Mouse (Mus musculus): Measurements from ENCODE around the gene Lztfl1. TPM values are rescaled to one million over a fixed set of nuclear protein-coding genes. Genes with fewer than 3 reads are reported as not detected.
"Not testable (repeated sequence)": the region's sequence is repeated elsewhere in the genome, so short reads cannot be mapped to it uniquely, and the experiment has no call there.

Lztfl1 gene
- total RNA-seq (2021), result 10 to 100 TPM; 62.4 to 69.3 TPM
- long read RNA-seq, experiment 1, full-length matches to known transcripts, result 19 of 30 reads
- long read RNA-seq, experiment 1, partial matches to known transcripts, result 5 of 30 reads
- long read RNA-seq, experiment 1, other reads (novel, unspliced or antisense), result 6 of 30 reads
- long read RNA-seq, experiment 2, full-length matches to known transcripts, result 24 of 46 reads
- long read RNA-seq, experiment 2, partial matches to known transcripts, result 10 of 46 reads
- long read RNA-seq, experiment 2, other reads (novel, unspliced or antisense), result 12 of 46 reads

GRCm38 (mm10) chr9:123717186-123718008, at the start of gene Lztfl1:
Lztfl1 (minus strand) TSS chr9:123717697.
- TF ChIP-seq CTCF (conservative IDR thresholded peaks at IDR 0.05), result no peak
- Histone ChIP-seq H3K4me3 (peak within 1 kb of the TSS; percentile 85), H3K27ac (peak within 1 kb of the TSS; percentile 90)
- DNase-seq (ENCODE audit: low spot score in 2 of 2), result peak; percentile 95 to 97

- DNase-seq (ENCODE audit: low spot score in 2 of 2), result no peak
- Histone ChIP-seq H3K27ac (no peak overlapping the region), H3K4me3 (no peak overlapping the region)
- no peak for TF ChIP-seq CTCF (conservative IDR thresholded peaks at IDR 0.05)
Observed at GRCm38 (mm10) chr9:123766996-123767395, 49.5 kb upstream of the Lztfl1 start.

GRCm38 (mm10) chr9:123763771-123764170, 46.3 kb upstream of the Lztfl1 start:
- H3K4me3 ChIP-seq, result no peak overlapping the region
- H3K27ac ChIP-seq, result no peak overlapping the region
- no peak for TF ChIP-seq CTCF (conservative IDR thresholded peaks at IDR 0.05)
- DNase-seq (ENCODE audit: low spot score in 2 of 2), result no peak

- H3K4me3 ChIP-seq, result no peak overlapping the region
- no peak for TF ChIP-seq CTCF (conservative IDR thresholded peaks at IDR 0.05)
- no peak for DNase-seq (ENCODE audit: low spot score in 2 of 2)
- H3K27ac ChIP-seq, result no peak overlapping the region
Observed at GRCm38 (mm10) chr9:123762886-123763285, 45.4 kb upstream of the Lztfl1 start.

GRCm38 (mm10) chr9:123760806-123761205, 43.3 kb upstream of the Lztfl1 start:
- DNase-seq (ENCODE audit: low spot score in 2 of 2), result no peak
- no peak overlapping the region for H3K4me3 ChIP-seq
- no peak for TF ChIP-seq CTCF (conservative IDR thresholded peaks at IDR 0.05)
- no peak overlapping the region for H3K27ac ChIP-seq

- TF ChIP-seq CTCF (conservative IDR thresholded peaks at IDR 0.05), result no peak
- no peak for DNase-seq (ENCODE audit: low spot score in 2 of 2)
- H3K4me3 ChIP-seq, result no peak overlapping the region
- no peak overlapping the region for H3K27ac ChIP-seq
Observed at GRCm38 (mm10) chr9:123758645-123759044, 41.1 kb upstream of the Lztfl1 start.

GRCm38 (mm10) chr9:123758156-123758555, 40.7 kb upstream of the Lztfl1 start:
- DNase-seq (ENCODE audit: low spot score in 2 of 2), result no peak
- TF ChIP-seq CTCF (conservative IDR thresholded peaks at IDR 0.05), result no peak
- Histone ChIP-seq H3K4me3 (no peak overlapping the region), H3K27ac (no peak overlapping the region)

GRCm38 (mm10) chr9:123757326-123757725, 39.8 kb upstream of the Lztfl1 start:
- H3K4me3 ChIP-seq, result no peak overlapping the region
- no peak for TF ChIP-seq CTCF (conservative IDR thresholded peaks at IDR 0.05)
- H3K27ac ChIP-seq, result no peak overlapping the region
- no peak for DNase-seq (ENCODE audit: low spot score in 2 of 2)

- no peak overlapping the region for H3K4me3 ChIP-seq
- TF ChIP-seq CTCF (conservative IDR thresholded peaks at IDR 0.05), result no peak
- no peak overlapping the region for H3K27ac ChIP-seq
- no peak for DNase-seq (ENCODE audit: low spot score in 2 of 2)
Observed at GRCm38 (mm10) chr9:123756752-123757151, 39.3 kb upstream of the Lztfl1 start.

- TF ChIP-seq CTCF (conservative IDR thresholded peaks at IDR 0.05), result no peak
- H3K4me3 ChIP-seq, result no peak overlapping the region
- DNase-seq (ENCODE audit: low spot score in 2 of 2), result no peak
- no peak overlapping the region for H3K27ac ChIP-seq
Observed at GRCm38 (mm10) chr9:123754333-123754732, 36.8 kb upstream of the Lztfl1 start.

- H3K27ac ChIP-seq; H3K4me3 ChIP-seq; DNase-seq (ENCODE audit: low spot score in 2 of 2): not testable (repeated sequence)
Observed at GRCm38 (mm10) chr9:123749687-123750086, 32.2 kb upstream of the Lztfl1 start.

GRCm38 (mm10) chr9:123740799-123741198, 23.3 kb upstream of the Lztfl1 start:
- no peak for DNase-seq (ENCODE audit: low spot score in 2 of 2)
- H3K27ac ChIP-seq, result no peak overlapping the region
- TF ChIP-seq CTCF (conservative IDR thresholded peaks at IDR 0.05), result no peak

GRCm38 (mm10) chr9:123734133-123734532, 16.6 kb upstream of the Lztfl1 start:
- Histone ChIP-seq H3K27ac (no peak overlapping the region), H3K4me3 (no peak overlapping the region)
- no peak for TF ChIP-seq CTCF (conservative IDR thresholded peaks at IDR 0.05)
- DNase-seq (ENCODE audit: low spot score in 2 of 2), result no peak

More at GRCm38 (mm10) chr9:123740799-123741198, 23.3 kb upstream of the Lztfl1 start:
- no peak overlapping the region for H3K4me3 ChIP-seq

- no peak for TF ChIP-seq CTCF (conservative IDR thresholded peaks at IDR 0.05)
- DNase-seq (ENCODE audit: low spot score in 2 of 2), result no peak
- H3K27ac ChIP-seq, result no peak overlapping the region
Observed at GRCm38 (mm10) chr9:123731271-123731670, 13.8 kb upstream of the Lztfl1 start.

More at GRCm38 (mm10) chr9:123731271-123731670, 13.8 kb upstream of the Lztfl1 start:
- no peak overlapping the region for H3K4me3 ChIP-seq
